Mouse (Mus musculus) cerebellum, postnatal 14 days (tissue): ENCODE measurements around the gene Strn.
A peak's percentile ranks its signal among the peaks of the same experiment; 100 is the strongest.
"Not testable (repeated sequence)": the region's sequence is repeated elsewhere in the genome, so short reads cannot be mapped to it uniquely, and the experiment has no call there.

ENCODE experiments used
- DNase-seq, 2 experiments: peaks; one replicate each; pipeline ENCODE4 v3.0.0; 2021; ENCODE audit warnings: mixed read lengths in 2 of 2

The Strn gene

GRCm38 (mm10) chr17:78702988-78703387 is 34.0 kb downstream of the Strn start:
- DNase-seq = no peak

GRCm38 (mm10) chr17:78698965-78699364 is 38.0 kb downstream of the Strn start:
- no peak for DNase-seq

GRCm38 (mm10) chr17:78697462-78697861 is 39.5 kb downstream of the Strn start:
- no peak for DNase-seq

- DNase-seq = no peak
These were observed 40.1 kb downstream of the Strn start for GRCm38 (mm10) chr17:78696922-78697321.

GRCm38 (mm10) chr17:78689231-78689630 is 47.8 kb downstream of the Strn start:
- DNase-seq = not testable (repeated sequence)

- DNase-seq = no peak
These were observed 49.0 kb downstream of the Strn start for GRCm38 (mm10) chr17:78687971-78688370.

GRCm38 (mm10) chr17:78685004-78685403 is 52.0 kb downstream of the Strn start:
- DNase-seq = no peak

- no peak for DNase-seq
These were observed 54.6 kb downstream of the Strn start for GRCm38 (mm10) chr17:78682351-78682750.

- no peak for DNase-seq
These were observed 57.5 kb downstream of the Strn start for GRCm38 (mm10) chr17:78679503-78679902.

GRCm38 (mm10) chr17:78676813-78677212 is 60.2 kb downstream of the Strn start:
- no peak for DNase-seq

GRCm38 (mm10) chr17:78664962-78665545 is 71.9 kb downstream of the Strn start:
- DNase-seq = no peak

GRCm38 (mm10) chr17:78654841-78655240 is 82.2 kb downstream of the Strn start:
- no peak for DNase-seq

- peak; percentile 50 to 51 for DNase-seq
These were observed 93.0 kb downstream of the Strn start for GRCm38 (mm10) chr17:78643853-78644475.

- DNase-seq = no peak
These were observed 94.7 kb downstream of the Strn start for GRCm38 (mm10) chr17:78642259-78642658.

GRCm38 (mm10) chr17:78640387-78640786 is 96.6 kb downstream of the Strn start:
- no peak for DNase-seq

- DNase-seq = peak; percentile 36 to 42
These were observed 97.9 kb downstream of the Strn start for GRCm38 (mm10) chr17:78639099-78639498.

GRCm38 (mm10) chr17:78637140-78637539 is 99.9 kb downstream of the Strn start:
- no peak for DNase-seq

- DNase-seq = no peak
These were observed 101.4 kb downstream of the Strn start for GRCm38 (mm10) chr17:78635616-78636015.

- DNase-seq = no peak
These were observed 112.1 kb downstream of the Strn start for GRCm38 (mm10) chr17:78624941-78625340.

- DNase-seq = no peak
These were observed 115.1 kb downstream of the Strn start for GRCm38 (mm10) chr17:78621863-78622262.

GRCm38 (mm10) chr17:78620740-78621139 is 116.3 kb downstream of the Strn start:
- no peak for DNase-seq

GRCm38 (mm10) chr17:78619981-78620380 is 117.0 kb downstream of the Strn start:
- DNase-seq = no peak

GRCm38 (mm10) chr17:78618164-78618693 is 118.8 kb downstream of the Strn start:
- no peak for DNase-seq

GRCm38 (mm10) chr17:78615096-78615495 is 121.9 kb downstream of the Strn start:
- no peak for DNase-seq

- no peak for DNase-seq
These were observed 122.5 kb downstream of the Strn start for GRCm38 (mm10) chr17:78614481-78614880.
